Mouse (Mus musculus): ENCODE results near the gene Vcam1. TPM values are rescaled to one million over a fixed set of nuclear protein-coding genes. Genes with fewer than 3 reads are reported as not detected.

Vcam1 gene
- polyA plus RNA-seq, 1 experiment from 2014 or later: 18.9 TPM

DNA sequence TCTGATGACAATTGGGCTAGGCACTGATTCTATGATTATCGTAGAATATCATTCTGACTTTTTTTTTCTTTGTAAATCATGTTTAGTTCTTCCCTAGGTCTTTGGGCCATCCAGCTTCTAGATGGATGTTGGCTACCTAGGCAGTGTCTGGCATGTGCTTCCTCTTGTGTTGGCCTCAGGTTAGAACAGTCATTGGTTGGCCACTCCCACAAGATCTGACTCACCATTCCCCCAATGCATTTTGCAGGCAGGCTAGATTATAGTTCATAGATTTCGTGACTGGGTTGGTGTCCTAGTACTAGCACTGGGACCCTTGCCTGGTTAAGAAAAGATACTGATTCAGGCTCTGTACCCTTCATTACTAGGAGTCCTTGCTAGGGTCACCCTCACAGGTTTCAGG lies 67.3 kb downstream of the Vcam1 start:
- Histone ChIP-seq H3K27ac (no peak overlapping the region), H3K4me1 (replicated peaks) (no peaks in the 10 kb centered on the region), H3K36me3 (no peaks in the 10 kb centered on the region), H3K4me2 (replicated peaks) (no peak overlapping the region), H3K9me3 (no peaks in the 10 kb centered on the region), H3K4me3 (replicated peaks) (no peak overlapping the region), H3K9ac (no peak overlapping the region), H3K27me3 (replicated peaks) (no peaks in the 10 kb centered on the region)
- WGBS: 91% methylated on average over 2 of the region's 2 CpGs
- ATAC-seq: no peak

DNA sequence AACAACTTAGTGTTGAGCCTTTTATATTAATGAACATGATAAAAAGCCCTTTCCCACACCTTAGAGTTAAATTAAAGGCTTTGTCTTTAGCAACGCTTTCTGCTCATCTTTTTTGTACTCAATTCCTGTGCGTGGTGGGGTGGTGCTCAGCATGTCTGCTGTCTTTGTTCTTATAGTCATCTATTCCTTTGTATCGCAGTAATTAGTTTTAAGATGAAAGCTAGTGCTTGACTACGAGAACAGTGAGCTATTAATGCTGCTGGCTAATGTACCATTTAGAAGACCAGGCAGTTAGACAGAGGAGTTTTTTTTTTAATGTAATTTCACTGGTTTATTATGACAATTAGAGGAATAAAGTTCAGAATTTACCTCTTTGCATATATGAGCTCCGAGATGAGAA lies 69.2 kb downstream of the Vcam1 start:
- no peak overlapping the region for H3K27ac ChIP-seq
- no peaks in the 10 kb centered on the region for H3K4me1 ChIP-seq (replicated peaks)
- H3K9me3 ChIP-seq: no peaks in the 10 kb centered on the region
- WGBS: 76% methylated on average over 5 of the region's 5 CpGs
- no peak overlapping the region for H3K4me2 ChIP-seq (replicated peaks)
- no peaks in the 10 kb centered on the region for H3K36me3 ChIP-seq
- no peak overlapping the region for H3K9ac ChIP-seq
- ATAC-seq: no peak
- no peak overlapping the region for H3K4me3 ChIP-seq (replicated peaks)
- no peaks in the 10 kb centered on the region for H3K27me3 ChIP-seq (replicated peaks)

Other genes with a start within 250 kb of the Vcam1 start
- 30.2 and 30.5 TPM in 2 replicates for gene Dph5, start 241.9 kb downstream of the Vcam1 start, polyA plus RNA-seq (2015; fragmentation: Nextera tagmentation; extraction: Ambion mirVana)
- 35.6 and 38.3 TPM in 2 replicates for gene Slc30a7, start 122.3 kb downstream of the Vcam1 start, polyA plus RNA-seq (2015; fragmentation: Nextera tagmentation; extraction: Ambion mirVana)
- 15.9 and 17.6 TPM in 2 replicates for gene Extl2, start 122.2 kb downstream of the Vcam1 start, polyA plus RNA-seq (2015; fragmentation: Nextera tagmentation; extraction: Ambion mirVana)
- gene Gpr88, start 123.8 kb upstream of the Vcam1 start, polyA plus RNA-seq (2015; fragmentation: Nextera tagmentation; extraction: Ambion mirVana): 1.4 and 1.5 TPM in 2 replicates

Data from intestine, embryonic 15.5 days (tissue).